Mouse (Mus musculus) erythroblast, embryonic 14.5 days (primary cell): Measurements from ENCODE around the gene Malsu1.

Experiments used
- GATA1 ChIP-seq: IDR thresholded peaks from 2 replicates; pipeline ENCODE4 v1.6.1; 2012; ENCODE audit warnings: low read length, inconsistent platforms, mixed read lengths
- TAL1 ChIP-seq: IDR thresholded peaks from 3 replicates; pipeline ENCODE4 v1.6.1; 2012; ENCODE audit warnings: low read length, inconsistent platforms, mixed read lengths

DNA sequence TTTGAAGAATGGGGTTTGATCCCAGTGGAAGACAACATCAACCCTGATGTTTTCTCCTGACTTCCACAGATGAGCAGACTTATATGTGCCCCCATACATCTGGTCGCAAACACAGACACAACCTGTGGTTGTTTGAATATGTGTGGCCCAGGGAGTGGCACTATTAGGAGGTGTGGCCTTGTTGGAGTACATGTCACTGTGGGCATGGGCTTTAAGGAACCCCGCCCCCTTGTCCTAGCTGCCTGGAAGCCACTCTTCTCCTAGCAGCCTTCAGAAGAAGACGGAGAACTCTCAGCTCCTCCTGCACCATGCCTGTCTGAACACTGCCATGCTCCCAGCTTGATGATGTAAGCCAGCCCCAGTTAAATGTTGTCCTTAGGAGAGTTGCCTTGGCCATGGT, 46.8 kb downstream of the Malsu1 start:
- no peak for TF ChIP-seq GATA1
- TF ChIP-seq TAL1 = no peak
